Mouse (Mus musculus) right cerebral cortex, adult 2 months (tissue): ENCODE measurements at regions not wholly inside any gene's neighbourhood (a gene's known extent, or its start where the extent isn't known, plus 50 kb on each side); places are given as distances from the start of the nearest gene placed in this dataset.
A peak's percentile ranks its signal among the peaks of the same experiment; 100 is the strongest.

Experiments used
- DNase-seq, 2 experiments: peaks; one replicate each; pipeline ENCODE4 v3.0.0; 2021 to 2022; ENCODE audit warnings: low spot score in 2 of 2

DNA sequence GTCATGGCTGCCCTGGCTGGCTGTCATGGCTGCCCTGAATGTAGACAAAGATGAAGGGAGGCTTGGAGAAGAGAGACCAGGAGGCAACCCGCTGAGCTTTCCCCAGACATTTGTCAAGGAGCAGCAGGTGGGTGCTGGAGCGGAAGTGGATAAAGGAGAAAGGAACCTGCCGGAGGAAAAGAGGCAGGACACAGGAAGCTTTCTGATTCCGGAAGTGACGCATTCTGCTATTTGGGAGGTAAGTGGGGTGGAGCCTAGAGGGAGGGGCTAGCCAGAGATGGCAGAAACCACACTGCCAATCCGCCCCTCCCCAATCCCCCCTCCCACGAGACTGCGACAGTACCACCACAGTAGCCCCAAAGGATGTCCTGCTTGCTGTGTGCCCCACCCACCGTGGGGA is 80.1 kb downstream of the Gm572 start:
- no peak for DNase-seq

DNA sequence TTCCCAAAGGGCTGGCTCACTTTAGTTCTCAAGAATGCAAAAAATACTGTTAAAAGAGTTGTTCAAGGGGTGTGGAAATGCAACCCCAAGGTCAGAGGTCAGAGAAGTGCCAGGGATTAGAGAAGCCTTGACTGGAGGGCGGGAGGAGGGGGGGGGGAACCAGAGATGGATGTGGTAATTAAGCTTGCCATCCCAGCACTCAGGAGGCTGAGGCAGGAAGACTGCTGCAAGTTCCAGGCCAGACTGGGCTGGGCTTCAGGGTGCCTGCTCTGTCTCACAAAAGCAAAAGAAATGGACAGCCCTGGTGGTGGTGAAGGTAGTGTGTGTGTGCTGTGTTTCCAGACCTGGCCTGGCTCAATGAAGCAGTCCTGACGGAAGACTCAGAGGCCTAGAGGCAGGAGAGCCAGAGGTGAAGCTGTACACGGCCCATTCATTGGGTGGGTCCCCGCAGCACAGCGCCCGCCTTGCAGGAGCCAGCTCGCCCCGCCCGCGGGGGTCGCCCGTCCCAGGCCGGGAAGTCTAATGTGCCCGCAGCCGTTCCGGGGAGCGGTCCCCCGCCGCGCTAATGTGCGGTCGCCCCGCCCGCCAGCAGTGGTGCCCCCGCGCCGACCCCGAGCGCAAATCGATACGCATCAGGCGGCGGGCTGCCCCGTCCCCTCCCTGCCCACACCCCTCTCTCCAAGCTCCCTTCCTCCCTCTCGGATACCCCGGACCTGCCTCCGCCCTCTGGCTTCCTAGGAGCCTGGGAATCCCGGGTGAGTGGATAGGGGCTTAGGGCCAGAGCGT is 80.1 kb upstream of the Casz1 start:
- DNase-seq, result no peak

DNA sequence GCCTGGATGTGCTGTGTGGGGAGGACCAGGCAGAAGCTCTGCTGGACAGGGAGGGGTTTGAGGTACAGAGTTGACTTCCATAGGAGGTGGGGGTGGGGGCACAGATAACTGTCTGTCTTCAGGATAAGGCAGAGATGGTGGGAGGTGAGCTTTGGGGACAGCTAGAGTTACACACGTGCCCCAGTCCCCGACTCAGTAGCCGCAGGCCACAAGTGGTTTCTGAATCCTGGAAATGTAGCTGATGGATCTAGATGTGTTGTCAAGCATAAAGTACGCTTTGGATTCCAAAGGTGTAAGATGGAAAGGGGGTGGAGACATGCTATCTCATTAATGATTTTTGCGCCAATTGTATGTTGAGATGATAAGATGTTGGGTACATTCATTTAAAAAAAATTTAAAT is 75.4 kb upstream of the Casz1 start:
- no peak for DNase-seq

GRCm38 (mm10) chr4:148731586-148731985 is 72.6 kb upstream of the Casz1 start:
- no peak for DNase-seq

DNA sequence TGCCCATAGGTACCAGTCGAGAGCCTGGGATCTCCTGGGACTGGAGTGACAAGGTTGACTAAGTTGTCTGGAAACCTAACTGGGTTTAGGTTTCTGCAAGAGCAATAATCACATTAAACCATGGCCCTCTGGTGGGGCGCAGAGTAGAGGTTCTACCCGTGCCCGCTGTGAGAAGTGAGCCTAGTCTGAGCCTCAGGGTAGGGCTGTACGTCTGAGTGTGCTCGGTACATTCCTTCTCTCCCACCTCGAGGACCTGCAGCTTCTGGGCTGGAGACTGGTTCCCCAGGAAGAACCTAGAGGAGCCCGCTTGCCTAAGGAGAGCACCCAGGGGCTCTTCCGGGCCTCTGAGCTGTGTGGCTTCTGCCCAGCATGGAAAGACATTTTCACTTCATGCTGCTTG is 70.2 kb upstream of the Casz1 start:
- DNase-seq, result no peak

DNA sequence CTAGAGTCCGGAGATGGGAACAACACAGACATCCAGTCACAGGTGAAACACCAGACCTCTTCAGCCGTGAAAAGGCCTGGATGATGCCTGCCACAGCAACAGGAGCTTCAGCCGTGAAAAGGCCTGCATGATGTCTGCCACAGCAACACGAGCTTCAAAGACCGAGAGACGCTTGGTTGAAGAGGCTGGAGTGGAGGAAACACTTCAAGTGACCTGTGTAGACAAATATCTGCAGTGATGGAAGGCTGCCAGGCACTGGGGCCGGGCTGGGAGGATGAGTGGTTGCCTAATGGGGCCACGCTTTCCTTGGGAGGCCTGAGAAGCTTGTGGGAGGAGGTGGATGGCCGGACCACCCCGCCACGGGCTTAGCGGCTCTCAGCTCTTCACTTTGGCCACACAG is 69.7 kb upstream of the Casz1 start:
- DNase-seq, result no peak

DNA sequence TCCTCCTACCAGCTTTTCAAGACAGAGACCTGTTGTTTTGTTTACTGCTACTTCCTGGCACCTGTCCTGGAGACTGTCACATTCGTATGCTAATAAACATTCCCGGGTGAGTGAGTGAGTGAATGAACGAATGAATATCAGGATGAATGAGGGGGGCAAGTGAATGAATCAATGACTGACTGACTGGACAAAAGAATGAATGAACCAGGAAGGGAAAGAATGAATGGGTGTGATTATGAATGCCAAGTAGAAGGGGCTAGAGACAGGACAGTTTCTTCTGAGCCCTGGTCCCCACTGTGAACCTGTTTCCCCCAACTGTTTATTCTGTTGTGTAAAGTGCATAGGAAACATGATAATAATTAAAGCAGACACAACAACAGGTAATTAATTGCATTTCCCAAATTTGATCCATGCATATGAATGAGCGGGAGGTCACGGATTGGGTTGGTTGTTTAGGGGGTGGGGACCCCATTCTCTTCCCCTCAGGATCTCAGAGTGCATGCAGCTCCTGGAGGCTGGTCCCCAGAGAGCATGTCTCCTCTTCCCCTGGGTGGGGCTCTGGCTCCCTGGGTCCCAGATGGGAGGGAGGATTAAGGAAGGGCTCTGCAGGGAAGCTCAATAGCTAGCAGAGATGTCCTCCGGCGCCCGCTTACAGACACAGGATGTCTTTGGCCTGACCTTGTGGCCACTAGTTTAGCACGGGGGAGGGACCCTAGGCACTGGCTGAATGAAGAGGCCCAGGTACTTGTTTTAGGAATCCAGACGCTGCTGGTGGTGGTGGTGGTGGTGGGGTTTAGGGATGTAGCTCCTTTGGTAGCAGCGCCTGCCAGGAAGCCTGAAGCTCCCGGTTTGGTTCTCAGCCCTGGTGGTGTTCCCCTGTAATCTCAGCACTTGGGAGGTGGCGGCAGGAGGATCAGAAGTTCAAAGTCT is 65.4 kb upstream of the Casz1 start:
- no peak for DNase-seq

DNA sequence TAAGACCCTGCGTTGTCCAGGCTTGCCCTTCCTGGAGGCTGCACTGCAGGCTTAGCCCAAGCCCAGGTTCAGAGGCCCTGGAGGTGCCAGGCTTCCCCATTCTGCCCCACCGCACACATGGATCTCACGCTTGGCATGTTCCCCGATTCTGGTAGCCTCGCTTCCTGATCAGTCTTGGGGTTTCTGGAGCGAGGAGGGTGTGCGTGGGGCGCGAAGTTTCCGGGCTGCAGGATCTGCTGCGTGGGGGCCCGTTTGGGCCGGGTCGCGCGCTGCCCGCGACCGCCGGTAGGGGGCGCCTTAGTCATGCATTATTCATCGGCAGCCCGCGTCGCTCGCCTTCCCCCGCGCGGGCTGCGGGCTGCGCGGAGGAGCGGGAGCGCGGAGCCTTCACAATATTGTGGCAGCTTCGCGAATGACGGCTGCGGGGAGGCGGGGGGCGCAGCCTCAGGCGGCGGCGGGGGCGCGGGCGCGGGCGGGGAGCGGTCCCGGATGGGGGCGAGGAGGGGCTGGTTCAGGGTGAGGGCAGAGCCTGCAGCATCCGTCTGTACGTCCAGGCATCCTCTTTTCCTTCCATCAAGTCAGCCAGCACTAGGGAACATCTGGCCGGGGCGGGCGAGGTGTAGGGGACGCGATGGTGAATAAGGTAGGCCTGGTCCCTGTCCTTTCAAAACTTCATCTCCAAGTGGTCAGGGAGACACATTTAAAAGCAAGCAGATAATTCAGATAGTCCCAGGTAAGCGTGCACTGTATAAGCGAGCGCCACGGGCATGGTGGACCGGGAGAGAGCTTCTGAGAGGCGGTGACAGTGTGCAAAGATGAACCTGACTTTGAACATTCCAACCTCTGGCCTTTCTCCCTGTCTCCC is 61.4 kb upstream of the Casz1 start:
- peak; percentile 73 to 81 for DNase-seq

GRCm38 (mm10) chr4:148743414-148743844 is 60.8 kb upstream of the Casz1 start:
- no peak for DNase-seq

DNA sequence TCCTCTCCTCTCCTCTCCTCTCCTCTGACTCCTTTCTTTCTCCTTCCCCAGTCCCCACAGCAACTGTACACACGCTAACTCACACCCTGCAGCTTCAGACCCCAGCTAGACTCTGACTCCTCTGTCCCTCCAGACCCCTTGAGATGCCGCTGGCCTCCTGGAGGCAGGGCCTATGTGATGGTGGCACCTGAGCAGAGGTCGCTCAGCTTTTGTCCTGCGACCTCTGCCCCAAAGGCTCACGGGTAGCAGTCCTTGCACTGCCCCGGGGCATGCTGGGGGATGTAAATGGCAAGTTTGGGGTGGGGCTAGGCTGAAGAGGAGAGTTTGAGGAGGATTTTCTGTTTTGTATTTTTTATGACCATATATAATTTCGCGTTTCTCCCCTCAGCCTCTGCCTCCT is 60.2 kb upstream of the Casz1 start:
- no peak for DNase-seq

GRCm38 (mm10) chr4:148746460-148747314 is 57.5 kb upstream of the Casz1 start:
- DNase-seq, result no peak

- no peak for DNase-seq
Measured at GRCm38 (mm10) chr4:148747315-148747644, 56.9 kb upstream of the Casz1 start.

- no peak for DNase-seq
Measured at GRCm38 (mm10) chr4:148750030-148750429, 54.2 kb upstream of the Casz1 start.

DNA sequence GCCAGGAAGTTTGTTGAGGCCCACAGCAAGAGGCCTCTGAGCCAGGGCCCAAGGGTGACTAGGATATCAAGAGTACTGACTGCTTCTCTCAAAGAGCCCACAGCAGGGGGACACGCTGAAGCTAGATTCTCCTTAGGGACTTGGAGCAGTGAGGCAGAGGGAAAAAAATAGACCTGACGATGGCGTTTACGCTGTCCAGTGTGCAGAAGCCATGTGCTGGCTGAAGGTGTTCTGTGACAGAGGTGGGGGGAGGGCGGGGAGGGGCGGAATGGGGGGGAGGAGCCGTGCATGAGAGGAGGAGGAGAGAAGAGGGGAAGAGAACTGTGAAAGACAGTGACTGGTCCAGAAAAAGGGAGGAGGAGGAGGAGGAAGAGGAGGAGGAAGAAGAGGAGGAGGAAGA is 52.6 kb upstream of the Casz1 start:
- no peak for DNase-seq

- DNase-seq, result no peak
Measured at GRCm38 (mm10) chr4:148752360-148753093, 51.7 kb upstream of the Casz1 start.

DNA sequence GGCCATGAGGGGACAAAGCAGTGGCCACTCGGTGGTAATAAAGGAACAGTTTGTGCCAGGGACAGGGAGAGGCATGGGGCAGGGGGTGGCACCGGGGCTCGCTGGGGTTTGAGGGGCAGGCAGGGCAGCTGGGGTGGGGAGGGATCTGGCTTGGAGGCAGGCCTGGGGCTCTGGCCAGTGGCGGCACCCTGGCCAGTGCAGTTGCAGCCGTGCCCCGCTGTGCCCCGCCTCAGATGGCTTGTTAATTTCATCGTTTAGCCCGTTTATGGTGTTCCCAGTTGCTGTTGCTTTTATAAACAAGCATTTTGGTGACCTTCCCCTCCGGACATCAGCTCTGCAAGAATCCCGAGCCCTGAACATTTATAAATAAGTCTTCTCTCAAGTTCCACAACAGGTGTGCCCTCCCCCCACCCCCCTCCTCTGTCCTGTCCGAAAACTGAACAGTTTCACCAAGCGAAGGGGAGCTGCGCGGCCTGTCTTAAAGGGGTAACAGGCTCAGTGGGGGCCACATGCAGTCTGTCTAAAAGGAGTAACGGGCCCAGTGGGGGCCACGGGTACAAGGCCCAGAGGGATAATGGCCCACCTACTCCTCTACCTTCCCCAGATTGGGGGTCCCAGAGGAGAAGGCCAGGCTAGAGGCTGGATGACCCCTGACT is 51.0 kb upstream of the Casz1 start:
- DNase-seq, result no peak

DNA sequence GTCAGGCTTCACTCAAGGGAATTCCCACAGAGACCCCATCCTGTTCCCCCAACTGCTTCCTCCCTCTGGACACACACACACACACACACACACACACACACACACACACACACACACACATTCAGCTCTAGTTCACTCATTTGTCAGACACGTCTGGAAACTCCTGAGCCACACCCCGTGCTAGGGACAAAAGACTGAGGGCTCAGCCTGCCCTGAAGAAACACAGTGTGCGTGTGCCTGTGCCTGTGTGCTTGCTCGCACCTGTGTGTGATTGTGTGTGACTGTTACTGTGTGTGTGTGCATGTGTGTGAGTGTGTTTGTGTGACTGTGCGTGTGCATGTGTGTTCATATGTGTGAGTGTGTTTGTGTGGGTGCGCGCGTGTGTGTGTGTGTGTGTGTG is 50.4 kb upstream of the Casz1 start:
- DNase-seq, result no peak
